ENCODE assay signal across 18 mouse cellular contexts in genomic region chr19:6549566-6549965, GRCm38 (mm10). TPM values are rescaled to one million over a fixed set of nuclear protein-coding genes. Genes with fewer than 3 reads are reported as not detected.
DNase-seq lines count a peak whose midpoint lies in the region; ATAC-seq and TF ChIP-seq lines count a peak whose summit lies in the region.
"Had no signal": no experiment of that assay in that cellular context is flagged by ENCODE, and none has a peak within 500 bp of the region (broad histone marks: within the 10 kb centered on the region; RNA-seq: fewer than 3 reads in every experiment).

No protein-coding gene starts in this region.

- H3K4me1 ChIP-seq in forebrain, postnatal 0 days (ENCODE audit: insufficient read depth), result peaks cover 16% of the 10 kb centered on the region; the same call in 1 of the 2 replicates
- peaks cover 19% of the 10 kb centered on the region; the same call in 1 of the 2 replicates for H3K4me1 ChIP-seq in forebrain, embryonic 10.5 days
- H3K4me1 ChIP-seq in heart, embryonic 11.5 days (ENCODE audit: control insufficient read depth, insufficient read depth, low read length), result no peaks in the 10 kb centered on the region

- H3K9me3 ChIP-seq in forebrain, postnatal 0 days (ENCODE audit: low read length), result no peaks in the 10 kb centered on the region
- H3K9me3 ChIP-seq in forebrain, embryonic 10.5 days, result peaks cover 4% of the 10 kb centered on the region; the same call in 1 of the 2 replicates
- H3K9me3 ChIP-seq in heart, embryonic 11.5 days (replicated peaks; ENCODE audit: control insufficient read depth, low read length), result no peaks in the 10 kb centered on the region
- H3K9me3 ChIP-seq: heart, embryonic 15.5 days; hindbrain, embryonic 12.5 days; midbrain, embryonic 12.5 days had no signal

- 0 out of 2 replicates have a peak, but pooled peaks have one; percentile 16 for ATAC-seq in forebrain, postnatal 0 days
- no peak for ATAC-seq in heart, embryonic 11.5 days (replicated peaks; ENCODE audit: insufficient number of reproducible peaks, low FRiP score, low TSS enrichment)
- ATAC-seq: lung, postnatal 0 days had no signal

- H3K4me3 ChIP-seq in forebrain, postnatal 0 days (ENCODE audit: low read depth, low read length), result no peak overlapping the region
- H3K4me3 ChIP-seq in forebrain, embryonic 10.5 days, result no peak overlapping the region
- H3K4me3 ChIP-seq in left cerebral cortex, adult 2 months, result no peak overlapping the region
- H3K4me3 ChIP-seq in heart, embryonic 11.5 days (ENCODE audit: low read depth, low read length), result no peak overlapping the region
- H3K4me3 ChIP-seq: heart, embryonic 15.5 days; hindbrain, embryonic 12.5 days; midbrain, embryonic 12.5 days had no signal

- H3K27ac ChIP-seq in forebrain, postnatal 0 days (ENCODE audit: low read depth, low read length), result peak overlapping the region; percentile 72
- H3K27ac ChIP-seq in forebrain, embryonic 10.5 days, result no peak overlapping the region
- H3K27ac ChIP-seq in left cerebral cortex, adult 2 months, result peak overlapping the region; percentile 51
- no peak overlapping the region for H3K27ac ChIP-seq in heart, embryonic 11.5 days (ENCODE audit: low read depth, low read length)
- H3K27ac ChIP-seq: heart, embryonic 15.5 days; hindbrain, embryonic 12.5 days; midbrain, embryonic 12.5 days had no signal

- intact Hi-C loops in left cerebral cortex, adult 2 months (cut with DNase I), result no loop called here
- intact Hi-C loops in left cerebral cortex, postnatal 36 days (cut with DNase I), result no loop called here

- no peak overlapping the region for H3K4me2 ChIP-seq in forebrain, postnatal 0 days (ENCODE audit: low read depth)
- H3K4me2 ChIP-seq in heart, embryonic 11.5 days, result no peak overlapping the region
- H3K4me2 ChIP-seq: heart, embryonic 15.5 days; hindbrain, embryonic 12.5 days; liver, embryonic 11.5 days; midbrain, embryonic 12.5 days had no signal

- no peak overlapping the region for H3K9ac ChIP-seq in forebrain, postnatal 0 days
- no peak overlapping the region for H3K9ac ChIP-seq in heart, embryonic 11.5 days (ENCODE audit: low read depth, low read length)
- H3K9ac ChIP-seq: heart, embryonic 15.5 days; hindbrain, embryonic 12.5 days; midbrain, embryonic 12.5 days had no signal

- no peaks in the 10 kb centered on the region for H3K27me3 ChIP-seq in forebrain, postnatal 0 days (ENCODE audit: insufficient read depth, low read length)
- H3K27me3 ChIP-seq in forebrain, embryonic 10.5 days (ENCODE audit: poor library complexity, severe bottlenecking), result no peaks in the 10 kb centered on the region
- 0 out of 2 replicates have a peak, but pooled peaks cover 2% of the 10 kb centered on the region for H3K27me3 ChIP-seq in heart, embryonic 11.5 days (ENCODE audit: control insufficient read depth, insufficient read depth, low read length)
- H3K27me3 ChIP-seq: hindbrain, embryonic 12.5 days; midbrain, embryonic 12.5 days had no signal

- H3K36me3 ChIP-seq in forebrain, postnatal 0 days (ENCODE audit: insufficient read depth), result no peaks in the 10 kb centered on the region
- no peaks in the 10 kb centered on the region for H3K36me3 ChIP-seq in forebrain, embryonic 10.5 days (replicated peaks)
- no peaks in the 10 kb centered on the region for H3K36me3 ChIP-seq in heart, embryonic 11.5 days (ENCODE audit: control insufficient read depth, insufficient read depth, low read length)
- H3K36me3 ChIP-seq: heart, embryonic 15.5 days; hindbrain, embryonic 12.5 days; midbrain, embryonic 12.5 days had no signal

- no peak for TF ChIP-seq CTCF in forebrain, postnatal 0 days (IDR thresholded peaks at IDR 0.05; ENCODE audit: low read depth)
- no peak for TF ChIP-seq CTCF in left cerebral cortex, adult 2 months (IDR thresholded peaks at IDR 0.05)

- DNase-seq in forebrain, postnatal 0 days, result peak; percentile 65
- DNase-seq in forebrain, embryonic 10.5 days (ENCODE audit: extremely low spot score, low spot score), result no peak
- DNase-seq in left cerebral cortex, adult 2 months (ENCODE audit: extremely low spot score in 1 of 2, low spot score in 2 of 2), result peak in 1 of 2 experiments; percentile 65
- no peak for DNase-seq in left cerebral cortex, adult 11 months (ENCODE audit: low spot score)
- DNase-seq in cerebellum, adult 18-20 months, result peak; percentile 82 to 86
- DNase-seq in left cerebral cortex, postnatal 36 days (ENCODE audit: low spot score in 2 of 2), result peak; percentile 60 to 62
- no peak for DNase-seq in T-cell, adult 2 months (ENCODE audit: low spot score)
- DNase-seq: gastrocnemius, postnatal 14 days; kidney, adult 8-10 months had no signal

- WGBS in forebrain, postnatal 0 days, result 40% methylated on average over 11 of the region's 11 CpGs
- 87% methylated on average over 11 of the region's 11 CpGs for WGBS in forebrain, embryonic 10.5 days
- 77% methylated on average over 11 of the region's 11 CpGs for WGBS in heart, embryonic 11.5 days (ENCODE audit: insufficient replicate concordance)

RNA-seq across cellular contexts. Expression of gene Slc22a12, which starts 6.7 kb away (rescaled TPM):
- not detected in 2 replicates for total RNA-seq in forebrain, postnatal 0 days (2014; rRNA removed)
- 0.15 and 0.40 TPM in 2 replicates for polyA plus RNA-seq in forebrain, postnatal 0 days (2015; fragmentation: Nextera tagmentation; extraction: Ambion mirVana)
- not detected in 2 replicates for polyA plus RNA-seq in forebrain, embryonic 10.5 days (2016; fragmentation: Nextera tagmentation; extraction: Ambion mirVana)
- under 1 TPM in 1 of 2 experiments, not detected in 1; 0.68 TPM for total RNA-seq in left cerebral cortex, adult 2 months (2021)
- total RNA-seq in left cerebral cortex, postnatal 36 days (2021), result under 1 TPM; 0.25 to 0.50 TPM
- not detected in 2 replicates for polyA plus RNA-seq in heart, embryonic 11.5 days (2014; fragmentation: Nextera tagmentation; extraction: Ambion mirVana)
- total RNA-seq: gastrocnemius, postnatal 14 days; MEL had no signal
- polyA plus RNA-seq: heart, embryonic 15.5 days; hindbrain, embryonic 12.5 days; liver, embryonic 11.5 days; midbrain, embryonic 12.5 days; stomach, embryonic 16.5 days; urinary bladder, adult 2 months had no signal

Comparison
In these comparisons a context has a peak if more than half of its experiments do, and no peak if none do; other contexts are left out.
1. DNase-seq: peak in forebrain, postnatal 0 days (single experiment), cerebellum, adult 18-20 months (2 of 2) and left cerebral cortex, postnatal 36 days (2 of 2); none in forebrain, embryonic 10.5 days (single experiment), left cerebral cortex, adult 11 months (single experiment) and T-cell, adult 2 months (single experiment).
2. H3K27ac ChIP-seq: peak in forebrain, postnatal 0 days (single experiment) and left cerebral cortex, adult 2 months (single experiment); none in forebrain, embryonic 10.5 days (single experiment) and heart, embryonic 11.5 days (single experiment).